Mouse (Mus musculus): ENCODE results near the gene Kcnk15.

The Kcnk15 gene

GRCm38 (mm10) chr2:163876830-163877498 is 23.5 kb downstream of the Kcnk15 start:
- DNase-seq = no peak

DNA sequence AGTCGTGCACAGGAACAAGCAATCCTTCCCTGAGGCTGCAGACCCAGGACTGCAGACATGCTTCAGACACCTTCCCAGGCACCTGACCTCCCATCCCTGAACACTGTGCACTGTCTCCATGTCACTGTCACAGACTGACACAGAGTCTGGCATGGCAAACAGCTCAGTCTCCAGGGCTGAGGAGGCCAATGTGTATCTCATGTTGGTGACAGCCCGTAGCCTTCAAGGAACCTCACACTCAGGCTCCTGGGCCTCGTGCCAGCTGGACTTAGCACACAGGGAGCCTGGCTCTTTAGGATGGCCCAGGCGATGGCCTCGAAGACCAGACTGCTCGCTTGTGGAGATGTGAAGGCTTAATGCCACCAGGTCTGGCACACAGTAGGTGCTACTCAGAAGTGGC is 27.4 kb downstream of the Kcnk15 start:
- peak; percentile 11 for DNase-seq

DNA sequence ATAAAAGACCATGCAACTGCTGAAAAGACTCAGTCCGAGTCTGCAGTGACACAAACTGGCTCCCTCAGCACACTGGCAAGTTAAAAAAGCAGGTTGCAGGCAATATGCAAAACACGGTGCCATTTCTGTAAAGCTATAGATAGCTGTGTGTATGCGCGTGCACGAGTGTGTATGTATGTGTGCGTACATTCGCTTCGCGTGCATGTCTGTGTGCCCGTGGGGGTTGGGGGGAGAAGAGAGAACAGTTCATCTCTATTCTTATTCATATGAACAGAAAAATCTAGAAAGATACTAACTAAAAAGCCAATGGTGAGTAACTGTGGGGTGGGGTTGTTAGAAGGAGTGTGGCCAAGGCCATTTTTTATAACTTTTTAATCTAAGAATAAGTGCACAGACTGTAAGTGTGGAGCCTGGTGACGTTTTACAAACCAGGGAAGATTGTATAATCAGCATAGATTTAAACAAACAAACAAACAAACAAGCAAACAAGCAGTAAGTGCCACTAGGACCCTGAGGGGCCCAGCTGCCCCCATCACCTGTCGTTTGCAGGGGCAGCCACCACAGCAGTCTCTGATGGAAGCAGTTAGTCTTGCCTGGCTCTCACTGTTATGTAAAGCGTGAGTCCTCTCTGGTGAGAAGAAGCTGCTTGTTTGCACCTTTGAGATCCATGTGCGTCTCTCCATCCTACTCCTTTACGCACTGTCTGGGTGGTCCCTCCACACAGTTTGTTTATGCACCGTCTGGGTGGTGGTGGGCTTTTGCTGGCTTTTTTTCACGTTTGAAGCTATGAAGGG is 29.6 kb downstream of the Kcnk15 start:
- DNase-seq = no peak

DNA sequence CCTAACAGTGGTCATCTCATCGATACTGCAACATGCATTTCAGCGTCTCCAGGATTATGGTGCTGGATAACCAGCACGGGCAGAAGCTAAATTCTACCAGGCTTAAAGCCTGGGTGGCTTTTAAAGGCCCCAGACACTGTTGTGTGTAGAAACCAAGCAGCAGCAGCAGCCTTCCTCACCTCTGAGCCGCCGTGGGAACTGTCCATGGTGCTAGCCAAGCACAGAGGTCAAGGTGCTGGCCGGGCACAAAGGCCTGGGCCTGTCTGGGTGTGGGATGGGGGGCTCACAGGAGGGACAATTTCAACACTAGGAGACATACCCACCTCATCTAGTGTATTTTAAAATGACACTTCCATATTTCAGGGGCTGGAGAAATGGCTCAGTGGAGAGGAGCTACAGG is 36.0 kb downstream of the Kcnk15 start:
- DNase-seq = peak; percentile 15

GRCm38 (mm10) chr2:163890586-163890985 is 37.1 kb downstream of the Kcnk15 start:
- no peak for DNase-seq

DNA sequence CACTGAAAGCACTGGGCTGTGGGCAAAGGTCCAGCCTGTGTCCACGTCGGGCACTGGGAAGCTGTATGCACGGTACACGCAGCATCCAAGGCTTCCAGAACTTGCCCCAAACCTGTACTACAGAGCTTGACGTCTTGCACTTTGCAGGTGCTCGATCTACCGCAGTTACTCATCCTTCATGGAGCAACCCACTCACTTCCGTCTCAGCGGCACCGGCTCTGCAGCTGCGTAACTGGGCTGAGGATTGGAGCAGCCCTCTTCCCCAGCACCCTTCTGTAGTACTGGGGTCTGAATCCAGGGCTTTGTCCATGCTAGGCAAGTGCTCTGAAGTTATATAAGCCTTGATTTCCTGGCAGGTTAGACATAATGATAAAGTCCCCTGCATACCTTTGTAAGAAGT is 37.8 kb downstream of the Kcnk15 start:
- no peak for DNase-seq

- no peak for DNase-seq
Measured at GRCm38 (mm10) chr2:163893446-163894370, 40.3 kb downstream of the Kcnk15 start.

- no peak for DNase-seq
Measured at GRCm38 (mm10) chr2:163895156-163895555, 41.7 kb downstream of the Kcnk15 start.

DNA sequence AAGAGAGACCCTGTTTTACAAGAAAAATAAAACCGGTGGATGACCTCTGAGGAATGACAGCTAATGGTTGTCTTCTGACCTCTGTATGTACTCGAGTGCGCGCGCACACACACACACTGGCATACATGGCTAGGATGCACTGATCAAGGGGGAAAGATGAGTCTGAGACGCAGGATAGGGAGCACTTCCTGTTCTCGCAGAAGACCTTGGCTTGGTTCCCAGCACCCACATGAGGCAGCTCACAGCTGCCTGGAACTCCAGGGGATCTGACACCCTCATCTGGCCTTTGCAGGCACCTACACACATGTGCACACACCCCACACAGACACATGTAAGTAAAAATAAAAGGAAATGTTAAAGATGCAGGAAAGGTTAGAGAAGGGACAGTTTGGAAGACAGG is 43.6 kb downstream of the Kcnk15 start:
- no peak for DNase-seq

DNA sequence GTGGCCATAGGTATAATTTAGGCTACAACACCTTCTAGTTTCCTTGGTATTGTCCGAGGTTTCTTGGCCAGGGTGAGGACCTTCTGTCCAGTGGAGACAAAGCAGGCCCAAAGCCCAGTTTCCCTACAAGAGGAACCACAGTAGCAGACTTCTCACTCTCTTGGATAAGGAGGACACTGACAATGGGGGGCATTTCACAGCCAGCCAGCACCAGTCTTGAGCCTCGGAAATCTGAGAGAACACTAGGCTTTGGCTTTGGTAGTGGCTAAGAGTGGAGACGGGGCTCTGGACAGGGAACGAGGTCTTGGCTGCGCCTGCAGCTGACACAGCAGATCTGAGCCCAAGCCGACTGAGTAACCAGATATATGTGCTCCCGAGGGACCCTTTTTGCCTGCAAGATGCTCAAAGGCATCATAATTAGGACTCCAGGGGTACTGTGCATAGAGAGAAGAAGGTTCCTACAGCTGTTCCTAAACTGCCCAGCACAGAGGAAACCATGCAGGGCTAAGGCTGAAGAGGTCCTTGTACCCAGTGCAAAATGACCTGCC is 44.6 kb downstream of the Kcnk15 start:
- no peak for DNase-seq

- no peak for DNase-seq
Measured at GRCm38 (mm10) chr2:163899910-163900411, 46.5 kb downstream of the Kcnk15 start.

DNA sequence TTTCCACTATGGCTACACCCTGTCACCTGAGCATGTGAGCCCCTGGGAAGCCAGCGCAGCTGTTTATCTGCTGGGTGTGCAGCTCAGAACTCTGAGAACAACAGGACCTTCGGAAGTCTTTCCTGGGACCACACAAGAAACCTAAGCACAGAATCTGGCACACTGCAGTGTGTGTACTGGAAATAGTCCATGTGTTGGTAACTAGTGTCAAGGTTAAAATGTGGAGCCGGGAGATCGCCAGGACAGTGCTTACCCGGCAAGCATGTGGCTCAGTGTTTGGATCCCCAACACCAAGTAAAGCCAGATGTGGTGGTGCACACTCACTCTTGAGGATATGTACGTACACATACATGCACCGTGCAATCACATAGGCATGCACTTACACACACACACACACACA is 47.6 kb downstream of the Kcnk15 start:
- no peak for DNase-seq

GRCm38 (mm10) chr2:163902448-163902847 is 49.0 kb downstream of the Kcnk15 start:
- no peak for DNase-seq

- DNase-seq = no peak
Measured at GRCm38 (mm10) chr2:163903461-163903860, 50.0 kb downstream of the Kcnk15 start.

DNA sequence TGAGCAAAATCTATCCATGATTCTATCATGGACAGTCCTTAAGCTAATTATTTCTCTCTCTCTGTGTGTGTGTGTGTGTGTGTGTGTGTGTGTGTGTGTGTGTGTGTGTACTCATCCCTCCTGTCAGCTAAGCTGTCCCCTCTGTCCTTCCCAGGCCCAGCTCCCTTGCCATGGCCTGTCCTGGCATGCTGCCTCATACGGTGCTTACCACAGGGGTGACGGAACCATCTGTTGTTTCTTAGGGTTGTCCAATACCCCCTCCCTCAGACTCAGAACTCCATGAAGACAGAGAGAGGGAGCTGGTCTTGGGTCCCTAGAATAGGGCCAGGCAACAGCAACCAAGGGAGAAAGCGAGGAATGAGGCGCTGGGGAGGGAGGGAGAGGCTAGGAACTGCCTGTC is 50.9 kb downstream of the Kcnk15 start:
- no peak for DNase-seq

DNA sequence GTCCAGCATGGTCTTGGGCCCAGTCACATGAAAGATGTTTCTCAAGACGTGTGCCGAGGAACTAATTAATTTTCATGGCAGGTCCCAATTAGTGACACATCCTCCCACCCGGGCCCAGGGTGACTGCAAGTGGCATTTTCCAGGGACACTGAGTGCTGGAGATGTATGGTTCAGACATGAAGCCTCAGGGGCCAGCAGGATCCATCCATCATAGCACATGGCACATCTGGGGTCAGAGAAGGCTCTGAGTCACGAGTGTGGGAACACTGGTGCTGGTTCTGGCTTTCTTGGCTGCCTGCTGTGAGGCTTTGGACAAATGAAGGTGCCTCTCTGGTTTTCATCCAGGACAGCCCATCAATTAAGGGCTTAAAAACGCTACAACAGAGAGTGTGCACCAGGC is 53.7 kb downstream of the Kcnk15 start:
- DNase-seq = no peak

Measured in kidney, adult 9 months (tissue).